Mouse (Mus musculus): Measurements from ENCODE around the gene Ccdc8. TPM values are rescaled to one million over a fixed set of nuclear protein-coding genes. Genes with fewer than 3 reads are reported as not detected.
A peak's percentile ranks its signal among the peaks of the same experiment; 100 is the strongest.

Ccdc8 gene
- polyA plus RNA-seq, 1 experiment from 2014 or later, result 7.3 TPM

DNA sequence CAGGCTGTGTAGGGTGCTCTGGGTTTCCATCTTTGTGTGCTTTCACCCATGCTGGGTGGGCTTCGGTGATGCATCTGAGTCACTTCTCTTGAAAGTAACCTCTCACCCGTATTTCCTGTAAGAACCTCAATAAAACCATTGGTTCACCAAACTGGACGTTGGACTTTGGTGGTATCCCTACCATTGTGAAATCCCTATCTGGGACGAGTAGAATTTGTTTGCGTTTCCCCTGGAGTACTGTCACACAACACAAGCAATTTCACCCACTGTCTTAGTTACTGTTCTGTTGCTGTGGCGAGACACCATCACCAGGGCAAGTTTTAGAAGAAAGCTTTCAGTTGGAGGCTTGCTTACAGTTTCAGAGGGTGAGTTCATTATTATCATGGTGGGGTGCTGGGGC lies 24.1 kb upstream of the Ccdc8 start:
- H3K4me3 ChIP-seq (replicated peaks; ENCODE audit: low read length), result no peak overlapping the region
- H3K9me3 ChIP-seq (ENCODE audit: control insufficient read depth, low read length), result no peaks in the 10 kb centered on the region
- no peak for ATAC-seq
- H3K36me3 ChIP-seq (ENCODE audit: control insufficient read depth, insufficient read depth), result no peaks in the 10 kb centered on the region
- H3K4me1 ChIP-seq (replicated peaks; ENCODE audit: control insufficient read depth, insufficient read depth, low read length), result no peaks in the 10 kb centered on the region
- no peak overlapping the region for H3K27ac ChIP-seq (ENCODE audit: low read length)
- no peak overlapping the region for H3K4me2 ChIP-seq (ENCODE audit: low read length)
- 88% methylated on average over 6 of the region's 6 CpGs for WGBS
- H3K9ac ChIP-seq (replicated peaks; ENCODE audit: low read depth, low read length), result no peak overlapping the region
- no peaks in the 10 kb centered on the region for H3K27me3 ChIP-seq (replicated peaks; ENCODE audit: control insufficient read depth, insufficient read depth, low read length)

DNA sequence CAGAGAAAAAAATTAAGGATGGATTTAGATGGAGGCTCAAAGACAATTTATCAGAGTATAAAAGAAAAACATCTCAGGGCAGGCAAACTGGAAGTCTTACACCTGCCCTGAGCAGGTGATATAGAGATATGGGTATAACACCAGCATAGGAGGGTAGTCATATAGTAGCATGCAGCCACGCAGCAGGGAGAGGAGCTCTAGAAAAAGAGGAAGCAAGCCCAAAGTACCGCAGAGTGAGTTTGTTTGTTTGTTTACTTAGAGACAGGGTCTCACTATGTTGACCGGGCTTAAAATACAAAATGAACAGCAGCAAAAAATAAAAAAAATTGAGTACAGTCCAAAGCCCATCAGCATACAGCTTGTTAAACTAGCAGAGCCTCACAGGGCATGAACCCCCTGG lies 21.3 kb upstream of the Ccdc8 start:
- H3K27me3 ChIP-seq (replicated peaks; ENCODE audit: control insufficient read depth, insufficient read depth, low read length), result no peaks in the 10 kb centered on the region
- H3K27ac ChIP-seq (ENCODE audit: low read length), result no peak overlapping the region
- ATAC-seq, result no peak
- H3K36me3 ChIP-seq (ENCODE audit: control insufficient read depth, insufficient read depth), result no peaks in the 10 kb centered on the region
- H3K4me2 ChIP-seq (ENCODE audit: low read length), result no peak overlapping the region
- H3K4me1 ChIP-seq (replicated peaks; ENCODE audit: control insufficient read depth, insufficient read depth, low read length), result no peaks in the 10 kb centered on the region
- H3K9ac ChIP-seq (replicated peaks; ENCODE audit: low read depth, low read length), result no peak overlapping the region
- H3K4me3 ChIP-seq (replicated peaks; ENCODE audit: low read length), result no peak overlapping the region
- WGBS, result 86% methylated on average over 3 of the region's 3 CpGs
- H3K9me3 ChIP-seq (ENCODE audit: control insufficient read depth, low read length), result no peaks in the 10 kb centered on the region

DNA sequence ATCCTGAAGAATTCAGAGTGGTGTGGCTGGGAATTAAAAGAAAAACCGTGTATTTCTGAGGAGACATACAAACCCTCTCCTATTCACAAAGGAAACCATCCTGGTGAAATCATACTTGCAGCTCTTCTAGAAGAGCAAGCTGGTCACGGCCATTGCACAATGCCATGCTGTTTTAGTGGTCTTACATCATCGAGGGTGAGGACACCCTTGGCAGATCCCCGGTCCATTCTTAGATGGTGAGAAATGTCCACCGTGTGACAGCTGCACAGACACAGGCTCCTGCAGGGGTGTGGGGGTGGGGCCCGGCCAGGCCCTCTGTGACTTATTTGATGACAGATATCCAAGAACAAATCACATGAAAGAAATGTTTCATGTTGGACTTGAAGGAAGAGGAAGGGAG lies 18.5 kb upstream of the Ccdc8 start:
- no peak overlapping the region for H3K4me2 ChIP-seq (ENCODE audit: low read length)
- no peak overlapping the region for H3K9ac ChIP-seq (replicated peaks; ENCODE audit: low read depth, low read length)
- H3K9me3 ChIP-seq (ENCODE audit: control insufficient read depth, low read length), result no peaks in the 10 kb centered on the region
- no peak for ATAC-seq
- H3K4me1 ChIP-seq (replicated peaks; ENCODE audit: control insufficient read depth, insufficient read depth, low read length), result no peaks in the 10 kb centered on the region
- no peak overlapping the region for H3K4me3 ChIP-seq (replicated peaks; ENCODE audit: low read length)
- no peaks in the 10 kb centered on the region for H3K36me3 ChIP-seq (ENCODE audit: control insufficient read depth, insufficient read depth)
- no peak overlapping the region for H3K27ac ChIP-seq (ENCODE audit: low read length)
- no peaks in the 10 kb centered on the region for H3K27me3 ChIP-seq (replicated peaks; ENCODE audit: control insufficient read depth, insufficient read depth, low read length)
- WGBS, result 75% methylated on average over 6 of the region's 6 CpGs

DNA sequence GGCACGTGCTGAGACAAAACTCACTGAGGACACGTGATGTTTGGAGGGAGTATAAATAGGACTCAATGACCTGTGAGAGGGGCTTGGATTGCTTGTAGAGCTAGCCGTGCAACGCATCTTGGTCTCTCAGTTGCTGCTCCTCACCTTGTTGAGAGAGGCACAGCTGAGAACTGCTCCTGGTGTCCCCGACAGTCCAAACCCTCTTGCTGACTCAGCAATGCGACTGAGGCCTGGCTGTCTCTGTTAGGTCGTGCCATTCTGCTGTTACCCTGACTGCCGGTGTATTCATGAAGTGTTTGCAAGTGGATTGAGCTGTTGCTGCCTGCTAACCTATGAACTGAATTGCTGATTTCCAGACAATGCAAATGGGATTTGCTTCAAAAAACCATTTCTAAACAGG lies 16.2 kb upstream of the Ccdc8 start:
- no peak overlapping the region for H3K9ac ChIP-seq (replicated peaks; ENCODE audit: low read depth, low read length)
- peaks cover 7% of the 10 kb centered on the region for H3K4me1 ChIP-seq (replicated peaks; ENCODE audit: control insufficient read depth, insufficient read depth, low read length)
- no peak overlapping the region for H3K4me3 ChIP-seq (replicated peaks; ENCODE audit: low read length)
- ATAC-seq, result no peak
- H3K9me3 ChIP-seq (ENCODE audit: control insufficient read depth, low read length), result no peaks in the 10 kb centered on the region
- no peaks in the 10 kb centered on the region for H3K27me3 ChIP-seq (replicated peaks; ENCODE audit: control insufficient read depth, insufficient read depth, low read length)
- H3K36me3 ChIP-seq (ENCODE audit: control insufficient read depth, insufficient read depth), result no peaks in the 10 kb centered on the region
- H3K27ac ChIP-seq (ENCODE audit: low read length), result no peak overlapping the region
- WGBS, result 58% methylated on average over 8 of the region's 8 CpGs
- H3K4me2 ChIP-seq (ENCODE audit: low read length), result no peak overlapping the region

DNA sequence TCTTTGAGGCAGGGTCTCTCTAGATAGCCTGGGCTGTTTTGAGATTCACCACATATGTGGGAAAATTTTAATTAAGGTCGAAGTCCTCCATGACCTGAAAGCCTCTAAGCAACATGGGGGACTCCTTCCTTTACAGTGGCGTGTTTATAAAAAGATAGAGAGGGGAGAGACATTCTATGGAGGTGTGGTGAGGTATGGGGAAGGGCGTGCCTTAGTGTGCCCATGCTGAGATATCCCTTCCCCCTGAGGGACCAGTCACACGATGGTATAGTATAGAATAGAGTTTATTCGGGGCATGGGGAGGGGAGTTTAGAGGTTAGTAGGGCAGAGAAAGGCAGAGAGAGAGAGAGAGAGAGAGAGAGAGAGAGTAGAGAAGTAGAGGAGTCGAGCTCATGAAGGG lies 14.3 kb upstream of the Ccdc8 start:
- ATAC-seq, result no peak
- Histone ChIP-seq H3K9ac (replicated peaks; ENCODE audit: low read depth, low read length) (no peak overlapping the region), H3K36me3 (ENCODE audit: control insufficient read depth, insufficient read depth) (no peaks in the 10 kb centered on the region), H3K4me2 (ENCODE audit: low read length) (no peak overlapping the region), H3K9me3 (ENCODE audit: control insufficient read depth, low read length) (no peaks in the 10 kb centered on the region), H3K27me3 (replicated peaks; ENCODE audit: control insufficient read depth, insufficient read depth, low read length) (no peaks in the 10 kb centered on the region), H3K4me1 (replicated peaks; ENCODE audit: control insufficient read depth, insufficient read depth, low read length) (peaks cover 15% of the 10 kb centered on the region), H3K27ac (ENCODE audit: low read length) (no peak overlapping the region), H3K4me3 (replicated peaks; ENCODE audit: low read length) (no peak overlapping the region)
- 73% methylated on average over 6 of the region's 6 CpGs for WGBS

DNA sequence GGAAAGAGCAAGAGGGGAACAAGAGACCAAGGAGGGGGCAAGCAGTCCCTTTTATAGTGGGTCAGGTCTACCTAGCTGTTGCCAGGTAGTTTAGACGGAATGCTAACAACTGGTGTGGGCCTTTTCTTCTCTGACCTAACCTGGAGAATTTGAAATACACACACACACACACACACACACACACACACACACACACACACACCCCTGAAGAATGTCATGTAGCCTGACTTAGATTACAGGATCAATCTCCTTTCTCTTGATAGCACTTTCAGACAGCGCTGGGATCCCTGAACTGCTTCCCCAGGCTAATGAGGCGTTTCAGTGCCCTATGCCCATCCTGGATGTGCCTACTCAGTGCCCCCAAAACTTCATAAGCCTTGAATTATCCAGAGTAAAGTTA lies 13.9 kb upstream of the Ccdc8 start:
- peaks cover 19% of the 10 kb centered on the region for H3K4me1 ChIP-seq (replicated peaks; ENCODE audit: control insufficient read depth, insufficient read depth, low read length)
- H3K4me3 ChIP-seq (replicated peaks; ENCODE audit: low read length), result no peak overlapping the region
- no peaks in the 10 kb centered on the region for H3K27me3 ChIP-seq (replicated peaks; ENCODE audit: control insufficient read depth, insufficient read depth, low read length)
- WGBS, result 88% methylated on average over 3 of the region's 3 CpGs
- no peak for ATAC-seq
- H3K36me3 ChIP-seq (ENCODE audit: control insufficient read depth, insufficient read depth), result no peaks in the 10 kb centered on the region
- H3K27ac ChIP-seq (ENCODE audit: low read length), result no peak overlapping the region
- H3K9me3 ChIP-seq (ENCODE audit: control insufficient read depth, low read length), result no peaks in the 10 kb centered on the region
- no peak overlapping the region for H3K9ac ChIP-seq (replicated peaks; ENCODE audit: low read depth, low read length)
- H3K4me2 ChIP-seq (ENCODE audit: low read length), result no peak overlapping the region

DNA sequence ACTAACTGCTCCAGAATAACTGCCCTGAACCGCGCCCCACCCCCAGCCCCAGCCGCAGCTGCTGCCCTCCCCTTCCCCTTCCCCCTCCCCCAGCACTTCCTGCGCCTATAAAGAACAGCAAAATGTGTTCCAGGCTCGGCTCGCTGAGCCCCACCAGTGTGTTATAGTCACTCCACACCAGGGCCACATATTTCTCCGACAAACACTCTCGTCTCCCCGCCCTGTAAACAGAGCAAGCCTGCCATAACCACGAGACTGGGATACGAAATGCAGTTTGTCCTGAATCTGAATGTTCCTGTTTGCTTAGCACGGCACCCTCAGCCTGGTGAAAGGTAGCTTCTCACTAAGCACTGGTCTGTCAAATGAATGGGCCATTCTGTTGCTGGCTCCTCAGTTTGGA lies 12.2 kb upstream of the Ccdc8 start:
- H3K9me3 ChIP-seq (ENCODE audit: control insufficient read depth, low read length), result no peaks in the 10 kb centered on the region
- peak overlapping the region; percentile 47 for H3K4me2 ChIP-seq (ENCODE audit: low read length)
- H3K4me1 ChIP-seq (replicated peaks; ENCODE audit: control insufficient read depth, insufficient read depth, low read length), result peaks cover 27% of the 10 kb centered on the region
- peak; percentile 22; the same call in 1 of the 2 replicates for ATAC-seq
- H3K9ac ChIP-seq (replicated peaks; ENCODE audit: low read depth, low read length), result peak overlapping the region; percentile 45; the same call in 1 of the 2 replicates
- no peaks in the 10 kb centered on the region for H3K27me3 ChIP-seq (replicated peaks; ENCODE audit: control insufficient read depth, insufficient read depth, low read length)
- 4% methylated on average over 11 of the region's 12 CpGs for WGBS
- H3K27ac ChIP-seq (ENCODE audit: low read length), result peak overlapping the region; percentile 72
- no peaks in the 10 kb centered on the region for H3K36me3 ChIP-seq (ENCODE audit: control insufficient read depth, insufficient read depth)
- peak overlapping the region; percentile 20 for H3K4me3 ChIP-seq (replicated peaks; ENCODE audit: low read length)

DNA sequence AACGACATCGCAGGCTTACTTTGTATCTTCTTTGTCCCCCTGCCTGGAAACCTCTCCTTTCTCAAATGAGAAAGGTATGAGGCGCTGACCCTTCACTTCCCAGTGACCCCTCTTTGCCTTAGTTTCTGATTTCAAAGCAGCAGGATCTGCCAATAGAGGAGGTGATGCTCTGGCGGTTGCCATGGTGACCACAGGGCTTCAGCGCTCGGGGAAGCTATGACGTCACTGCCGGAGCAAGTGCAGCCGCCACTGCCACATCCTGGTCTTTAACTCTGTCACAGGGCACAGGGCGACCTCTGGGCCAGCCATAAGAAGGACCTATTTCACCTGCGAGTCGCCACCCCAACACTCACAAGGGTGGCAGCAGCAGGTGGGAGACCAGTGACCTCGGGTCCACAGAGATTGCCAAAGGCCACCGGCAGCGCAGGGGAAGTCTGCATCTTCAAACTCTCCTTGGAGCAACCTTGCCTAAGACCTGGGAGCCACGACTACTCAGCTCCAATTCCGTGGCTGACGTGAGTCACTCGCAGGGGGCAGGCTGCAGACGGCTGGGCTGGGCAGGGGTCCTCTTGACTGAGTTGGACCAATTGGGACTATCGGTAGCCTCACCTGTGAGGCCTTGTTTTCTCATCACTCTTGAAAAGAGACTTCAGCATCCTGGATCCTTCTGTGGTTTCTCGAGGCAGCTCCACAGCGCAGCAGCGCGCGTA lies 9.5 kb upstream of the Ccdc8 start, which contains the start of gene Gm42372:
TSS of gene Gm42372 (plus strand) at position 228 of the 710 bp plus-strand sequence.
- Histone ChIP-seq H3K4me3 (replicated peaks; ENCODE audit: low read length) (peak within 1 kb of the TSS; percentile 52), H3K4me1 (replicated peaks; ENCODE audit: control insufficient read depth, insufficient read depth, low read length) (peaks cover 37% of the 10 kb centered on the region)
- 19% methylated on average over 26 of the region's 26 CpGs for WGBS

DNA sequence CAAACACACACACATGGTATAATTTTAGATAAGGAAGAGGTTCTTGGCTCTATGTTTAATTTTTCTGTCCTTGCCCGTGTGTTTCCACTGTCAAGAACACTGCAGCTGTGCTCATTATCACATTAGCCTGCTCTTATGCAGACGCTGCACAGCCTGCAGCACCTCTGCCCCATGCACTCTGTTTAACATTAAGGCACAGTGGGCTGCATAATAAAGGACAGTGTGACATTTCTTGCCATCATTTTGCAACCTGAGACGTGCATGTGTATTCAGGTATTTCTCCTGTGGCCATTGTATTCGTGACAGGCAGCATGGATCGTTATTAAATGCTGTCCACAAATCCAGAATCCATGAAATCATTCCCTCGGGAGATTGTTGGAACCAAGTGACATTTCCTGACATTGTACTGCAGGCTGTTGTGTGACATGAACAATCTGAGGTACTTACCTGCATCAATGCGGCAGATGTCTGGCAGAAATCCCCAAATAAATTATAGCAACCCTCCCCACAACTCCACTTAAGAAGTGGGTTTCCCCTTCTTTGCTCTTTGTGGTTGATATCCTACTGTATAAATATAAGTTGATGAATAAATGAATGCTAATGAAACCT lies 4.9 kb upstream of the Ccdc8 start:
- Histone ChIP-seq H3K36me3 (ENCODE audit: control insufficient read depth, insufficient read depth) (no peaks in the 10 kb centered on the region), H3K4me3 (replicated peaks; ENCODE audit: low read length) (no peak overlapping the region), H3K4me2 (ENCODE audit: low read length) (no peak overlapping the region), H3K27ac (ENCODE audit: low read length) (peak overlapping the region; percentile 24), H3K9ac (replicated peaks; ENCODE audit: low read depth, low read length) (no peak overlapping the region), H3K9me3 (ENCODE audit: control insufficient read depth, low read length) (no peaks in the 10 kb centered on the region), H3K27me3 (replicated peaks; ENCODE audit: control insufficient read depth, insufficient read depth, low read length) (no peaks in the 10 kb centered on the region), H3K4me1 (replicated peaks; ENCODE audit: control insufficient read depth, insufficient read depth, low read length) (peaks cover 46% of the 10 kb centered on the region)
- peak; percentile 34; the same call in 1 of the 2 replicates for ATAC-seq
- 22% methylated on average over 7 of the region's 7 CpGs for WGBS

More for the DNA sequence above, 9.5 kb upstream of the Ccdc8 start, which contains the start of gene Gm42372:
- Histone ChIP-seq H3K4me2 (ENCODE audit: low read length) (peak within 1 kb of the TSS; percentile 69), H3K36me3 (ENCODE audit: control insufficient read depth, insufficient read depth) (no peaks in the 10 kb centered on the region), H3K27ac (ENCODE audit: low read length) (peak within 1 kb of the TSS; percentile 49), H3K9ac (replicated peaks; ENCODE audit: low read depth, low read length) (peak within 1 kb of the TSS; percentile 68), H3K27me3 (replicated peaks; ENCODE audit: control insufficient read depth, insufficient read depth, low read length) (no peaks in the 10 kb centered on the region), H3K9me3 (ENCODE audit: control insufficient read depth, low read length) (no peaks in the 10 kb centered on the region)
- peak; percentile 72 for ATAC-seq
